Mouse (Mus musculus): ENCODE data around the gene Stx1a.
"Not testable (repeated sequence)": the region's sequence is repeated elsewhere in the genome, so short reads cannot be mapped to it uniquely, and the experiment has no call there.

Stx1a gene

DNA sequence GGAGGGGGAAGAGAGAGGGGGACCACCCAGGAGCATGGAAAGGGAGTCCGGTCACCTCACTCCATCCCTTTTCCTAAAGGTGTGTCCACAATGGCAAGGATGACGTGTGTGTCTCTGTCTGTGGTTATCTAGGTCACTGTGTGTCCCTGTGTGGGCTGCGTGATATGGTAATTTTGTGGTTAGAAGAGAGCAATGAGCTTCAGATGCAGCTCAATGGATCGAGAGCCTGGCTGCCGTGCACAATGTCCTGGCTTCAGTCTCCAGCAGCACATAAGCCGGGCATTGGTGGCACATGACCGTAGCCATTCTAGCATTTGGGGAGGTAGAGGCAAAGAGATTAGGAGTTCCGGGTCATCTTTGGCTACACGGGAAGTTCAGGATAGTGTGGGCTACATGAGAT lies 16.3 kb downstream of the Stx1a start:
- DNase-seq (ENCODE audit: low read depth, low spot score), result no peak

DNA sequence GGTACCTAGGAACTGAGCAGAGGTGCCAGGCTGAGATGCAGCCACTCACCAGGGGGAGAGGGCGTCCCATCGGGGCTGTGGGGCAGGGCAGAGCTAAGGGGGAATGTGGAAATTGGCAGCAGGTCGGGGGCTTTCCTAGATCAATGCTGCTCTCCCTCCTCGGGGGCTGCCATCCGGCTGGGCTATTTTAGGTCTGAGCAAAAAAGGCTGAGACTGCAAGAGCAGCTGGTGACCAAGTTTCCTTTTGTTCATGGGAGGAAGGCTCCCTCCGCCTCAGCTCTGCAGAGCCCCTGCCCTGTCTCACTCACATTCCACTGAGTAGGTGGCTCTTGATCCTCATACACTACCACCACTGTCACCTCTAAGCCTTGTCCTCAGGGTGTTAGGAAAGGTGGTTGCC lies 16.8 kb downstream of the Stx1a start:
- DNase-seq (ENCODE audit: low read depth, low spot score), result no peak

DNA sequence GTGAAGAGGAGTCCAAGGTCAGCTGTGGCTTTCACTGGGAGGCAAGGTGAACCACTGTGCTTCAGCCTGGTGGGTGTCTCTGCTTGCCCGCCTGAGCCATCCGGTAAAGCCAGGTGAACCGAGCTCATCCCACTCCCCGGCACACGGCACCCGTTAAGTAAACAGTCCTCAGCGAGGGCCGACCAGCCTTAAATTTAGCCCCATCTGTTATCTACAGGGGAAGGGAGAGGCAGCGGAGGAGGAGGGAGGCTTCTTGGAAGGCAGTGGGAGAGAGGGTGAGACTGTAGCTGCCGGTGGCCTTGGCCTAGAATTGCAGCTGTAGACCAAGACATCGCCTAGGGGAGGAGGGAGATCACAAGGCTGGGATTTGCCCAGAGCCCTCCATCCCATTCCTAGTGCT lies 17.5 kb downstream of the Stx1a start:
- DNase-seq (ENCODE audit: low read depth, low spot score), result no peak

DNA sequence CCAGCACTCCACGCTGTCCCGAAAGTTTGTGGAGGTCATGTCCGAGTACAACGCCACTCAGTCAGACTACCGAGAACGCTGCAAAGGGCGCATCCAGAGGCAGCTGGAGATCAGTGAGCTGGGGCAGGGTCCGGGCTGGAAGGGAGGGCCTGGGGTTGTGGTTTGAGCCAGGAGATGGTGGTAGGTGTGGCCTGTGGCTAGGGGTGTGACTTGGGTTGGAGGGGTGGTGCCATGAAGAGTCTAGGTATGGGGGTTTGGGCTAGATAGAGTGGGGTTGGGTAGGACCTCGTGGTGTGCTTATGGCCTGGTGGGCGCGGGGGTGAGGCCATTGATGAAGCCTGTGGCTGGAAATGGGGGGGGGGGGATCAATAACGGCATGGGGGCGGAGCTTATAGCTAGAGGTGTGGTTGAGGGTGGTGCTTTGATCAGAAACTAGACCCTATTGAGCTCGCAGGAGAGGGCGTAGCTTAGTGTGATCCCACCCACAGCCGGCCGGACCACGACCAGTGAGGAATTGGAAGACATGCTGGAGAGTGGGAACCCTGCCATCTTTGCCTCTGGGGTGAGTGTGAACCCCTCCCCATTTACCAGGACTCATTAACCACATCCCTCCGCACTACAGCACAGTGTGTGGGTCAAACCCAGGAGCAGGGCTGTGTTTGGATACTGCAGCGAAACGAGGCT lies 19.0 kb downstream of the Stx1a start:
- DNase-seq (ENCODE audit: low read depth, low spot score), result peak; percentile 94

DNA sequence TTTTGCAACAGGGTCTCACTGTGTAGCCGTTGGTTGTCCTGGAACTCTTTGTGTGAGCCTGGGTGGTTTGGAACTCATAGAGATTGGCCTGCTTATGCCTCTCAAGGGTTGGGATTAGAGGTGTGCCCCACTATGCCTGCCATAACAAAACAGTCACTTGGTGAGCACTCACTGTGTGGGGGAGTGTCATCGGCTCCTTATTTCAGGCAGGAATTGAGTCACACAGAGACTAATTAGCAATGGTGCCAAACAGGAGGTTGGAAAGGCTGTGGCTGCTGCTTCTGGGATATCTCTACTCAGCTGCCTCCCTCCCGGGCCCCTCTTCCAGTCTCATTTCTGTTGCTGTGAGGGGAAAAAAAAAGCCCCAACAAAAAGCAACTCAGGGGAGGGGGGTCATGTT lies 21.3 kb downstream of the Stx1a start:
- no peak for DNase-seq (ENCODE audit: low read depth, low spot score)

DNA sequence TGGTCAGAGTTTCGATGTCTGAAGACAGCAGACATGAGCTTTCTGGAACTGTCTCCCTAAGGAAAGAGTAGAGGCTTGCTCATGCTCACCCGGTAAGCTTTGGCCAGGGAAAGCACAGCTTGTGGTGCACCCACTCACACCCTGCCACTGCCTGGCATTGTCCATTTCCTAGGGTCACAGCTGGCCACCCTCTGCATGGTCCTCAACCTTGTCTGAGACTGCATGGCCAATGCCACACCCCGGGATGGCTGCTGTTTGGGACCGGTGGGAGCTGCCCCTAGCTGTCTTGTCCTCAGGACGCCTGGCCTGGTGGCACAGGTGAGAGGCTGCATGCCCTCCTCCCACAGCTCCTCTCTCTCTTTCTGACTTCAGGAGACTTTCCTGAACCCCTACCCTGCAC lies 25.3 kb downstream of the Stx1a start:
- no peak for DNase-seq (ENCODE audit: low read depth, low spot score)

DNA sequence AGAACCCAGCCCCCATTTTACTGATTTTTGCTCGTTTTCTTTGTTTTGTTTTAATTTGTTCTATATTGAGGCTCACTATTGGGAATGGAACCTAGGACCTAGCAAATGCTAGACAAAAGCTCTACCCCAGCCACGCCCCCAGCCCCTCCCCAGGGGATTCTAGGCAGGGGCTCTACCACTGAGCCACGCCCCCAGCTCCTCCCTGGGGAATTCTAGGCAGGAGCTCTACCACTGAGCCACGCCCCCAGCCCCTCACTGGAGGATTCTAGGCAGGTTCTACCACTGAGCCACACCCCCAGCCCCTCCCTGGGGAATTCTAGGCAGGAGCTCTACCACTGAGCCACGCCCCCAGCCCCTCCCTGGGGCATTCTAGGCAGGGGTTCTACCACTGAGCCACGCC lies 26.0 kb downstream of the Stx1a start:
- peak; percentile 64 for DNase-seq (ENCODE audit: low read depth, low spot score)

DNA sequence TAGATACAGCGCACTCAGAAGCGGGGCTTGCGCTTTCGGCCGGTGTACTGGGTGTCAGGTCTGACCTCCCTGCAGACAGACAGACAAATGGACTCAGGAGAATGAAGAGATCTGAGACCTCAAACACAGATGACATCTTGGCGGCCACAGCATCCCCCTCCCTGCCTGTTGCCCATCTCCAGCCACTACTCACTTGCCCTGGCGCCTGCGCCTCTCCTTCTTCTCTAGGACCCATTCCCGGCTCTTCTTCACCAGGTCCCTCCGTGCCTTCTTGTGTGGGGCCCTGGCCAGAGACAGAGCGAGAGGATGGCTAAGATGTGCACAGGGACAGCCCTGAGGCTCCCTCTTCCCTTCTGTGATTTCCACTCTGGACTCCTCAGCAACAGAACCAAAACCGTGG lies 30.1 kb downstream of the Stx1a start:
- DNase-seq (ENCODE audit: low read depth, low spot score), result no peak

DNA sequence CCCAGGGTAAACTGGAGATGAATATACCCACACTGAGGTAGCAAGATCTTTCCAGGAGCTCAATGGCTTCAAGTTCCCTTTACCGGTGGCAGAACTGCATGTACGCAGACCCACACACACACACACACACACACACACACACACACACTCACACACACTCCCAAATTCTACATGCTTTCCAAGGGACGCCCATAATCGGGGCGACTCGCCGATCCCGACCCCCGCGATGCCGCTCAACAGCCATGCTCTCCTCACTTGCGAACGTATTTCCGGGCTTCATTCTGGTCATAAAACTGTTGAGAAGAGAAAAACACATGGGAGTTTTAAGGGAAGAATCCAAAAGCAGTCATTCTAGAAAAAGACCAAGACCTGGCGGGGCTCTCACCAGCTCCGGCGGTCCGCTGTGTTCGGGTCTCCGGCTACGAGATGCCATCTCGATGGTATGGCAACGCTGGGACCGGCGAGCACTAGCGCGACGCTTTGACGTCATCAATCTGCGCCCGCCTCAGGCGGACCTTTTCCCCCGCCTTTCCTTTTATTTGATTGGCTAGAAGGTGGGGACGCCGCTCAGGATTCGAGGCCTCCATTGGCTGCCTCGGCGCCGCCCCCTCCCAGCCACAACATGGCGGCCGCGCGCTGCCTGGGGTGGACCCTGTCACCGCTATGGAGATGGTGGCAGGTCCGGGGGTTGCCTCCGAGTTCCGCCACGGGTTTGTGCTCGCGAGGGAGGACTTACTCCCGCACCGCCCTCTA lies 40.5 kb downstream of the Stx1a start, which contains the start of gene Dnajc30:
Gene Dnajc30, plus strand, starts transcription at position 574 of the 753 bp plus-strand sequence.
- peak; percentile 97 for DNase-seq (ENCODE audit: low read depth, low spot score)

DNA sequence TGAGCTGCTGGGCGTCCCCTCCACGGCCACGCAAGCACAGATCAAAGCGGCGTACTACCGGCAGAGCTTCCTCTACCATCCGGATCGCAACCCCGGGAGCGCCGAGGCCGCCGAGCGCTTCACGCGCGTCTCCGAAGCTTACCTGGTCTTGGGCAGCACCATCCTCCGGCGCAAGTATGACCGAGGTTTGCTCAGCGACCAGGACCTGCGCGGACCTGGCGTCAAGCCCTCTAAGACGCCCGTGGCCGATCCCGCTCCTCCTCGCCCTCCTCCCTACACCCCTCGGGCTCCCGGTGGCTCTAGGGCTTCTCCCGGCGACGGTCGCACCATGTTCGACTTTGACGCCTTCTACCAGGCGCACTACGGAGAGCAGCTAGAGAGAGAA lies 41.1 kb downstream of the Stx1a start:
- no peak for DNase-seq (ENCODE audit: low read depth, low spot score)

DNA sequence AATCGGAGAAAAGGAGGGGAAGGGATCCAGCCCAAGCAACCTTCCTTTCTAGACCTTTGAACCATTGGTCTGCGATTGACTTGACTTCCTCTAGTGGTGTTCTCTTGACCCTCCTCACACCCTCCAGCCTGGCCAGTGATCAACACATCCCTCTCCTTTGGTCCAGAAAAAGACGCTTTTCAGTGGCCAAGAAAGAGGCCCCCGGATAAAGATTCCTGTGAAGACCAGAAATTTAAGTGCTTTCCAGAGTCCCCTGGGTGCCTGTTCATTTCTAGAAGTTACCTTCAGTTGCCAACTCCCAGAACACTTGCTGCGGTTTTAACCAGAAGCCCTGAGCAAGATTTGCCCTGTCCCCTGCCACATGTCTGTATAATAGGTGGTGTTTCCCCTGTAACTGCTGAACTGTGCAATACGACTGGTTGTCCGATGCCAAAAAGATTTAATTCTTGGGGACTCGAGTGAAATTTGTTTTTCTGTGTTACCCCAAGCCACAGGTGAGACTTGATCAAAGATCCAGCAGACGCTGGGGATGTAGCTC lies 41.7 kb downstream of the Stx1a start, which contains the start of gene Bud23:
Gene Bud23, minus strand, starts transcription at position 51 of the 538 bp plus-strand sequence.
- DNase-seq (ENCODE audit: low read depth, low spot score), result not testable (repeated sequence)

DNA sequence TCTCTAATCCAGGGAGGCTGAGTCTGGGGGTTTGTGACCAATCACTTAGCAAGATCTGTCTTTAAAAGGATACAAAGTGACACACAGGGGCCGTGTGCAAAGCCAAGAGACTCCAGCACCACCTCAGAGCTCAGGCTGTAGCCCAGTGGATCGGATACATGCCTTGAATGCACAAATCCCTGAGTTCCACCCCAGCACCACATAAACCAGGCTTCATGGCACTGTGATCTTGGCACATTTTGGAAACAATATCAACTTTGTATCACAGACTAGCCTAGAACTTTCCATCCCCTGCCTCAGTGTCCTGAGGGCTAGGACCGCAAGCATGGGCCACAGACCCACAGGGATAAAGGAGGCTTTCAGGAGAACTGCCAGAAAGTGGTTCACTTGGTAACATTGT lies 42.7 kb downstream of the Stx1a start:
- DNase-seq (ENCODE audit: low read depth, low spot score), result no peak

DNA sequence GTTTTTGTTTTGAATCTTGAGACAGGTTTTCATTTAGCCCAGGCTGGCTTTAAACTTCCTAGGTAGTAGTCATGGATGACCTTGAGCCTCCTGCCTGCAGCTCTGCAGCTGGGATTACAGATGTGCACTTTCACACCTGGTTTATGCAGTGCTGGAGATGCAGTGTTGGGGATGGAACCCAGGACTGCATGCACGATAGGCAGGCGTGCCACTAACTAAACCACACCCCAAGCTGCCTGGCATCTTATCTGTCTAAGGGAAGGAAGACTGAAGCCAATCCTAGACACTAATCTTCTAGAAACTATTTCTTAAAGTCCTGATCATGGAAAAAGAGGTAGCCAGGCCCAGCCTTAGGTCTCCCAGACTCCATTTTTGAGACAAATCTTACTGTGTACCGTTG lies 47.2 kb downstream of the Stx1a start:
- no peak for DNase-seq (ENCODE audit: low read depth, low spot score)

DNA sequence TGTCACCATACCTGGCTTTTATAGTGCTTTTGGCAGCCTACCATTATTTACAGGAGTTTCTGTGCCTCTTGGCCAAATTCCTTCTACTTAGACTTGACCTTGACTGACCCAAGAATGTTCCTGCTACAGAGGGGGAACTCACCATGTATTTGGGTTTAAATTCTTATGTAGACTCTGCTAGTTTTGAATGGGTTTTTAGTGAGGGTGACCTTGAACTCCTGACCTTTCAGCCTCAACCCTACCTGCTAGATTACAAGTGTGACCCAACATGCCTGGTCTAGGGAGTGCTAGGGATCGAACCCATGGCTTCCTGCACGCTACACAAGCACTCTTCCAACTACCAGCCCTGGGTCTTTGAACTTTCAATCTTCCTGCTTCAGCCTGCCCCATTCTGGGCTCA lies 48.8 kb downstream of the Stx1a start:
- DNase-seq (ENCODE audit: low read depth, low spot score), result peak; percentile 73

DNA sequence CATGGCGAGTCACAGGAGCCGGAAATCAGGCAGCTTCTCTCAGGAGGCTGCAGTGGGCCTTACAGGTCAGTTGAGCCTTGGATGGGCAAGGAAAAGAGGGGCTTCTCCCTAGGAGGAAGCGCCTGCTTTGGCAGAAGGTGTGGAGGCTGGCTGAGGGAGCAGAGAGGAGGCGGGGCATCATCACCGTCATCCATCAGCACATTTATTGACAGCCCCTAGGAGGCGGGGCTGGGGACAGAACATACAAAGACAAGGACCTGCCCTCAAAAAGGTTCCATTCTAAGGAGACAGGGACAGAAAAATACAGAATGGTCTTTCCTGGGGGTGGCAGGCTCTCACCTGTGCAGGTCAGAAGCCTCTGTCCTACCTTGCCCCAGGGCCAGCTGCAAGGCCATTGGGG lies 49.4 kb downstream of the Stx1a start:
- peak; percentile 79 for DNase-seq (ENCODE audit: low read depth, low spot score)

DNA sequence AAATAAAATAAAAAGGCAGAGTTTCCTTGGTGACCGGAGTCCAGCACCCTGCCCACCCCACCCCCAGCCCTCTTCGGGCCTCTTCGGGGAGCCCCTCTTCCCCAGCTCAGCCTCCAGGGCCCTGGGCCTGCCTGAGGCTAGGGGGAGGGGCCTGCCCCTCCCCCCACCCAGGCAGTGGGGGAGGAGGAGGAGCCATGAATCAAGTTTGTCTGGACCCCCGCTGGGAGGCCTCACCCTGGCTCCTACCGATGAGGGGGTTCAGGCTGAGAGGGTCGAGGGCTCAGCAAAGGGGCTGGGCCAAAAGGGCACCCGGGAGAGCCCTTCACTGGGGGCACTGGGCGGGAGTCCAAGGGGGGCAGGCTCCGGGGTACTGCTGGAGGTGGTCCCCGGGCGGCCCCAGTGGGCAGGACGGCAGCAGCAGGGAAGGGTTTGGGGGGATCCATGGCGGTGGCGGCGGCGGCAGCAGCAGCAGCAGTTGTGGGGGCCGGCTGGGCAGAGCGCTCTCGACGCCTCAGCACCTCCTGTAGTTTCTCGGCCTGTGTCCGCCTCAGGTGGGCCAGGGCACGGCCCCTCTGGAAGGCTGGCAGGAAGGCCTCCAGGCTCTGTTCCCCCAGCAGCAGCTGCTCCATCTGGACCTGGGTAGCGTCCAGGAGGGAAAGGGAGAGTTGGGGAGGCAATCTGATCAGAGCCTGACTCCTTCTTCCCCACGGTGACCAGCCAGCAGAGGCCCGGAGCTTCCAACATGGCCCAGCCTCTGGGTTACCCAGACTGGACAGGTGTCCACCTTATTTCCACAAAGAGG lies 50.3 kb downstream of the Stx1a start:
- peak; percentile 48 for DNase-seq (ENCODE audit: low read depth, low spot score)

DNA sequence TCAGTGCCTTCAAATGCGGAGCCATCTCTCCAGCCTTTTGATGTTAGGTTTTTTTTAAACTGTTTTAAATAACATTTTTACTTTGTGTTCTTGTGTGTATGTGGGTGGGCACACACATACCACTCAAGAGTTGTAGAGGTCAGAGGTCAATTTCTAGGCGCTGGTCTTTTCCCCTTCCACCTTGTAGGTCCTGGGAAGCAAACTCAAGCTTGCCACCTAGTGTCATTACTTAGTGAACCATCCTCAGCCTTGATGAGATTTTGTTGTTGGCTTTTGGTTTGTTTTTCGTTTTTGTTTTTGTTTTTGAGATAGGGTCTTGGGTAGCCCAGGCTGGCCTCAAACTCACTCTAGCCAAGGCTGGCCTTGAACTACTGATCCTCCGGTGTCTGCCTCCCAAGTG lies 52.4 kb downstream of the Stx1a start:
- peak; percentile 55 for DNase-seq (ENCODE audit: low read depth, low spot score)

DNA sequence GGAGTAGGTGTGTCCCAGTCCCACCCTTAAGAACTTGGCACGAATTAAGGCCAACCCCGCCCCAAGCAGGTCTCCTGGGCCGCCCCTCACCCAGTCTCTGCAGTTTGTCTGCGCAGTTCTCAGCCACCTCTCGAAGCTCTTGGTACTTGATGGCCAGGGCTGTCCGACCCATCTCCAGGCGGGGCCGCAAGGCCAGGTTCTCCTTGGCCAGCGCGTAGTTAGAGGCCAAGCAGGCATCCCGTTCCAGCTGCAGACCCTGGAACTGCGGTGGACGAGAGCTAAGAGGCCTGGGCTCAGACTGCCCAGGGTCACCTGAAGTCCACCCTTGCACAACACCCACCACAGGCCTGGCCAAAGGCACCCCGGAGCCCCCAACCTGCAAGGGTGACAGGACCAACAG lies 53.1 kb downstream of the Stx1a start:
- DNase-seq (ENCODE audit: low read depth, low spot score), result no peak

DNA sequence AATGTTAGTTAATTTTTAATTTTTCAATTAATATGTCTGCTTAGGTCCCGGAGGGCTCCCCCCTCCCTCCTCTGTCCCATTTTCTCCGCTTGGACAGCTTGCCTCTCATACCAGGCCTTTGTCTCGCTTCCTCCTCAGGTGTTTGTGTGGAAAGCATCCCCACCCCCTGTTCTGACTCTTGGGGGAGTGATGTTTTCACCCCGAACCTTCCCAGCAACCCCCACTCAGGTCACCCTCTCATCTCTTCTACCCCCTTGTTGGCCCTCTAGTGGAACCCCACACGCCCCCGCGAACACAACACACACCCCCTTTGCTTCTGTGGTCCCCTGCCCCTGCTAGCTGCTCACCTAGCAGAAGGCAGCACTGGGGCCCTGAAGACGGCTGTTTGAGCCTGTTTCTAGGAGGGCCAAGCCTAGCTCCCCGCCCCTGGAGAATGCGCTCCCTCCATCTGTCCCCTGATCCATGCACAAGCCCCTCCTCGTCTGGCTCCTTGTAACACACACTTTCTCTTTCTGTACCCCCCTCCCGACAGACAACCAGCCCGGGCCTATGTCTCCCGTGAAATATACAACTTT lies 53.7 kb downstream of the Stx1a start:
- DNase-seq (ENCODE audit: low read depth, low spot score), result peak; percentile 54

DNA sequence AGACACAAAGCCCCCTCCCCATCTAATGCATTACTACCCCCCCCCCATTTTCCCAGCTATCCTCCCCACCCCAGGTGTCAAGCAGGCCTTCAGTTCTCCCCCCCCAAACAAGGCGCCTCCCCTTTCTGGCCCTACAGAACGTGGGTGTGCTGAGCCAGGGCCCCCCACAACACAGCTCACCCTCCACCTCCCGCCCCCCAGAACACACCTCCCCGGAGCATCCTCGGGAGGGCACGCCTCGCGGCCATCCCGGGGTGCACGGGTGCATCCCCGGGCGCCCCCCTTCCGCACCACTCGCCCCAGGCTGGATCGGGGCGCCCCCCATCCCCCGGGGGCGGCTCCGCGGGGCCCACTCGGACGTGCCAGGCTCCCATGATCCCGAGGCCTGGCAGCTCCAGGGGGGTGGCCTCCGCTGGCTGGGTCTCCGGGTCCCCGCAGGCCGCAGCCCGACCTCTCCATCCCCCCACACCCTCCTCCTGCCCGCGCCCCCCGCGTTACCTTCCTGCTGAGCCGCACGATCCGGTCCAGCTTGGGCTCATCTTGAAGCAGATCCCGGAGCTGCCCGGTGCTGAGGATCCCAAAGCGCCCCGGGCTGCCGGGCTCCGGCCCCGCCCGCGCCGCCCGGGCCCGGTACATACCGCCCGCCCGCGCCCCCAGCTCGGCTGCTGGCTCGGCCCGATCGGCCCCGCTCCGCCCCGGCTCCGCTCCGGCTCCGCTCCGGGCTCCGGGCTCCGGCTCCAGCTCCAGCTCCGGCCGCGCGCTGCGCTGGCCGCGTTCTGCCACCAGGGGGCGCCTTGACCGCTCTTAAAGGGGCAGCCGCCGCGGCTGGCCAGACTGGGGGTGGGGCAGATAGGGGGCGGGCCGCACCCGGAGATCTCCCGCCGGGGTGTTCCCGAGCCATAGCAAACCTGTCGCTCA lies 54.5 kb downstream of the Stx1a start, which contains the start of gene Vps37d:
Gene Vps37d, minus strand, starts transcription at position 703 of the 918 bp plus-strand sequence.
- DNase-seq (ENCODE audit: low read depth, low spot score), result peak; percentile 79

DNA sequence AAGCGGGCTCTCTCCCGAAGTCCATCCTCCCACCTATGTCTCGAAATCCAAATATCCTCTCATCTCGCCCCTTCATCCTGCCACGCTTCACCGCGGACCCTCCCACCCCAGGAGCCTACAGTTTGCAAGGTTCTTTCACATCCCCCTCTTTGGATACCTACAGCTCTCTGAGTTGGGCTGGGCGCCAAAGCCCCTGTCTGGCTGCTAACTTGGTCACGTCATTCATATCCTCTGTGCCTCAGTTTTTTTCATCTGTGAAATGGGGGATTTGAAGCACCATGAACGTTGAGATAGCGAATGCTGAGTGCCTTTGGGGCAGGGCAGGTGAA lies 55.2 kb downstream of the Stx1a start:
- no peak for DNase-seq (ENCODE audit: low read depth, low spot score)
